ENCODE assay signal across 23 mouse cellular contexts in the genomic region with DNA sequence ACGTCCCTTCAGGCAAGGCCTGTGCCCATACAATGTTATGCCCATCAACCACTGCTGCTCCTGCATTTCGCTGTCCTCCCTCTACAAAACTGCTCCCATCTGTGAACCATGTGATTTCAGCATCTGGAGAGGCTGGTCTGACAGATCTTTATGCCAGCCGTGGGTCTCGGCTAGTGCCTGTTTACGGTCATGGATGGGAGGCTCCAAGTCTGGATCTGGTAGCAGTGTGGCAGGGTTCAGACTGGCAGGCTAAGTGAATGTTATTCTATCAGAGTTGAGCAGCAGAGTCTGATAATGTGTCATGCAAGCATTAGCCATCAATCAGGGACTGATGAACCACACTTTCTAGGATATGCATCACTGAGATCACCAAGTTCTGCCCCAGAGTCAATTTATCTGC. TPM values are rescaled to one million over a fixed set of nuclear protein-coding genes. Genes with fewer than 3 reads are reported as not detected.
"Had no signal": no experiment of that assay in that cellular context is flagged by ENCODE, and none has a peak within 500 bp of the region (broad histone marks: within the 10 kb centered on the region; RNA-seq: fewer than 3 reads in every experiment).

No protein-coding gene starts in this region.

- H3K4me2 ChIP-seq: lung, embryonic 14.5 days; midbrain, embryonic 12.5 days; neural tube, embryonic 13.5 days; neural tube, embryonic 15.5 days had no signal

- H3K4me3 ChIP-seq: midbrain, embryonic 10.5 days; midbrain, embryonic 12.5 days; myocyte; neural tube, embryonic 13.5 days; neural tube, embryonic 15.5 days had no signal

- DNase-seq: lung, embryonic 14.5 days; lung, postnatal 10 days; lung, postnatal 4 days; midbrain, embryonic 14.5 days; right cerebral cortex, adult 18-20 months; right cerebral cortex, postnatal 25 days; right cerebral cortex, postnatal 4 days; spleen, adult 18-20 months; thymus, adult 18-20 months; thymus, postnatal 14 days; thymus, postnatal 36 days had no signal

- H3K36me3 ChIP-seq: midbrain, embryonic 10.5 days; midbrain, embryonic 12.5 days; neural tube, embryonic 13.5 days; neural tube, embryonic 15.5 days had no signal

- H3K4me1 ChIP-seq: midbrain, embryonic 12.5 days; neural tube, embryonic 13.5 days; neural tube, embryonic 15.5 days had no signal

- H3K27ac ChIP-seq: midbrain, embryonic 10.5 days; midbrain, embryonic 12.5 days; neural tube, embryonic 13.5 days; neural tube, embryonic 15.5 days had no signal

- H3K9ac ChIP-seq: lung, embryonic 14.5 days; midbrain, embryonic 12.5 days; neural tube, embryonic 13.5 days; neural tube, embryonic 15.5 days had no signal

- H3K27me3 ChIP-seq: midbrain, embryonic 12.5 days; neural tube, embryonic 13.5 days; neural tube, embryonic 15.5 days had no signal

- ATAC-seq: midbrain, embryonic 16.5 days had no signal

- H3K9me3 ChIP-seq: midbrain, embryonic 10.5 days; midbrain, embryonic 12.5 days; neural tube, embryonic 13.5 days; neural tube, embryonic 15.5 days had no signal

RNA-seq across cellular contexts. Expression of a gene that starts 8.1 kb away (rescaled TPM):
- polyA plus RNA-seq: lung, embryonic 14.5 days; lung, embryonic 16.5 days; midbrain, embryonic 10.5 days; midbrain, embryonic 12.5 days; midbrain, embryonic 14.5 days; midbrain, embryonic 16.5 days; myocyte; neural tube, embryonic 11.5 days; neural tube, embryonic 13.5 days; neural tube, embryonic 15.5 days; small intestine, adult 2 months; stomach, embryonic 14.5 days; stomach, embryonic 16.5 days; thymus, postnatal 0 days had no signal
